Mouse (Mus musculus) stomach, embryonic 14.5 days (tissue): ENCODE measurements around the gene Slit3. TPM values are rescaled to one million over a fixed set of nuclear protein-coding genes. Genes with fewer than 3 reads are reported as not detected.

Experiments
- ATAC-seq: fragments of 200-750 bp; cut with Nextera tagmentation; 2 replicates; pipeline ENCODE4 v1.8.0; 2017; ENCODE audit warnings: low read depth, moderate TSS enrichment; ENCODE audit not compliant: insufficient number of reproducible peaks, insufficient read depth, low FRiP score
- H3K27ac ChIP-seq: fragments of 300-500 bp; sonication (generic); 2 replicates; pipeline ENCODE4 v1.5.1; 2014; ENCODE audit warnings: mild to moderate bottlenecking, low read length, moderate library complexity, mixed read lengths
- H3K27me3 ChIP-seq: fragments of 300-500 bp; sonication (generic); 2 replicates; pipeline ENCODE4 v1.6.1; 2014; ENCODE audit warnings: low read length, control low read depth, mixed read lengths; ENCODE audit not compliant: control insufficient read depth, insufficient read depth
- H3K36me3 ChIP-seq: fragments of 300-500 bp; sonication (generic); 2 replicates; pipeline ENCODE4 v1.6.1; 2014; ENCODE audit warnings: mild to moderate bottlenecking, control low read depth, low read length, moderate library complexity, mixed read lengths; ENCODE audit not compliant: control insufficient read depth, insufficient read depth
- H3K4me1 ChIP-seq: fragments of 300-500 bp; sonication (generic); 2 replicates; pipeline ENCODE4 v1.6.1; 2014; ENCODE audit warnings: low read length, control low read depth, mixed read lengths; ENCODE audit not compliant: control insufficient read depth, insufficient read depth
- H3K4me2 ChIP-seq: fragments of 300-500 bp; sonication (generic); replicated peaks from 2 replicates; pipeline ENCODE4 v1.6.1; 2014; ENCODE audit warnings: low read depth, low read length, control low read depth
- H3K4me3 ChIP-seq: fragments of 300-500 bp; sonication (generic); 2 replicates; pipeline ENCODE4 v1.5.1; 2014; ENCODE audit warnings: low read depth, low read length, control low read depth
- H3K9ac ChIP-seq: fragments of 300-500 bp; sonication (generic); replicated peaks from 2 replicates; pipeline ENCODE4 v1.6.1; 2014; ENCODE audit warnings: low read depth, mild to moderate bottlenecking, control low read depth, low read length, moderate library complexity, mixed read lengths
- H3K9me3 ChIP-seq: fragments of 300-500 bp; sonication (generic); 2 replicates; pipeline ENCODE4 v1.6.1; 2016; ENCODE audit warnings: low read depth, low read length, control low read depth; ENCODE audit not compliant: control insufficient read depth
- WGBS: fragments of 180-500 bp; shearing (Covaris S2); extraction: QIAGEN DNeasy Blood & Tissue Kit; methylation state at CpG from one replicate; pipeline ENCODE4 v1.1.7; 2014; 5-methylcytosine and 5-hydroxymethylcytosine counted together
- polyA plus RNA-seq: library from polyadenylated mRNA; unstranded; fragments of >200 nt; fragmentation: Nextera tagmentation; extraction: Ambion mirVana; gene quantifications from 2 replicates; pipeline ENCODE4 v1.2.1, GENCODE M21; 2014

Slit3 gene
- polyA plus RNA-seq, 1 experiment from 2014 or later = 18.3 TPM

DNA sequence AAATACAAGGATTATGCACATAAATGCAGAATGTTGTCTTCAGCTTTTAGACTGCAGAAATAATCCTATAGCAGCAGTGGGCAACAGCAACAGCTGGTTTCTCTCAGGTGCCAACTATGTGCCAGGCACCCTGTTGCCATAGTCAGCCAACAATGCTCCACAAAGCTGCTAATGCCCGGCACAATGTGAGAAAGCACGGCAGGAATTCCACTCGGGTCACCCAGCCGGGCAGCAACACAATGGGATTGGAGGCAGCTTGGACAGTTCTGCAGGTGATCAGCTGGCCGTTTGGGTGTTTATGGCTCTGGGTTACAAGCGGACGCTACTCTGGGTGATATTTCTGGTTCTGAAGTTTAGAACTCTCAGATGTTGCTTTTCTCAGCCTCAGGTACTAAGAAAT is 248.9 kb downstream of the Slit3 start:
- H3K4me2 ChIP-seq = no peak overlapping the region
- no peak overlapping the region for H3K4me3 ChIP-seq
- H3K9me3 ChIP-seq = peaks cover 4% of the 10 kb centered on the region; the same call in 1 of the 2 replicates
- peaks cover 12% of the 10 kb centered on the region for H3K4me1 ChIP-seq
- 36% methylated on average over 7 of the region's 7 CpGs for WGBS
- no peak overlapping the region for H3K27ac ChIP-seq
- no peak for ATAC-seq
- no peaks in the 10 kb centered on the region; the same call in 1 of the 2 replicates for H3K27me3 ChIP-seq
- no peak overlapping the region for H3K9ac ChIP-seq
- no peaks in the 10 kb centered on the region for H3K36me3 ChIP-seq

DNA sequence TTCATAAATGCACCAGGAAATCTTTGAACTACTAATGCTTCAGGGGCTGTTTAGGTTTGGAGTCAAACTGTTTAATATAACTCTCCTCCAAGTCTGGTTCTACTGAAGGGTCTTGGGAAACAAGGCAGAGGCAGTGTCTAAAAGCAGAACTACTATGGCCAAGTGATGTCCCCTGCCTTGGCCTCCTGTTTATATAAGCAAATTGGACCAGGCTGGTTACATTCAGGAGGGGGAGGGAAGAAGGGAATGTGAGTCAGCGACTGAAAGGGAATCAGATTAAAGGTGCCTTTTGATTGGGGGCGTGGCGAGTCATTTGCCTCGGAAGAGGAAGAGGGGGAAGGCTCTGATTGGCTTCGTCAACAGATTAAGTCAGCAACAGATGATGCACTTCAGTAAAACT is 249.7 kb downstream of the Slit3 start:
- Histone ChIP-seq H3K4me1 (peaks cover 12% of the 10 kb centered on the region), H3K36me3 (no peaks in the 10 kb centered on the region), H3K9me3 (peaks cover 4% of the 10 kb centered on the region; the same call in 1 of the 2 replicates), H3K27me3 (no peaks in the 10 kb centered on the region; the same call in 1 of the 2 replicates), H3K9ac (no peak overlapping the region), H3K4me3 (no peak overlapping the region), H3K4me2 (no peak overlapping the region), H3K27ac (no peak overlapping the region)
- no peak for ATAC-seq
- WGBS = 16% methylated on average over 5 of the region's 5 CpGs

DNA sequence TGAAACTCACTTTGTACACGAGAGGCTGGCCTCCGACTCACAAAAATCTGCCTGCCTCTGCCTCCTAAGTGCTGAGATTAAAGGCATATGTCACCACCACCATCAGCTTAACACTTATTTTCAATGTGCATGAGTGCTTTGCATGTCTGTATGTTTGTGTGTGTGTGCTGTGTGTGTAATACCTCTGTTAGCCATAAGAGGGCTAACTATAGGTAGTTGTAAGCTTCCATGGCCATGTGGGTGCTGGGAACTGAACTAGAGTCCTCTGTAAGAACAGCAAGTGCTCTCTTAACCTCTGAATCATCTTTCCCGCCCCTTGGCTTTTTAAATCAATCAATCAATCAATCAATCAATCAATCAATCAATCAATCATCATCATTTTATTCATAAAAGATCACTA is 251.4 kb downstream of the Slit3 start:
- Histone ChIP-seq H3K9me3 (peaks cover 4% of the 10 kb centered on the region; the same call in 1 of the 2 replicates), H3K27ac (no peak overlapping the region), H3K4me3 (no peak overlapping the region), H3K4me1 (peaks cover 12% of the 10 kb centered on the region), H3K36me3 (no peaks in the 10 kb centered on the region), H3K9ac (no peak overlapping the region), H3K27me3 (no peaks in the 10 kb centered on the region; the same call in 1 of the 2 replicates), H3K4me2 (no peak overlapping the region)
- 92% methylated on average over 3 of the region's 3 CpGs for WGBS
- no peak for ATAC-seq

DNA sequence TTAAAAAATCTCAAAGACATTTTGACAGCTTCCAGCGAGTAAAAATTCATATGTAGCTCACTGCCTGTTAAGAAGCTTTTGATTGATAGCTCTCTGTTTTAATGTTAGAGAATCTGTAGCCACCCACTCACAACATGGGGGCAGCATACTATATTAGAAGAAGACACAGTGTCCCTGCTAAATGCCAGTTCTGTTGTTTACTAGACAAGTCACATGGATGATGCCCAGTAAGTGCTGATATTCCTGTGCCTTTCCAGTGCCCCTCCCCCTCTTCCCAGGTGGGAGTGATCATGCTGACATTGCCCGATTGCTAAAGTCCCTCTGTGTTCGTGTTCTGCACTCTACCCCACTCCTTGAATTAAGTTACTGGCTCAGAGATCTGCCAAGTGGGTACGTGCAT is 254.0 kb downstream of the Slit3 start:
- H3K4me3 ChIP-seq = no peak overlapping the region
- no peak overlapping the region for H3K27ac ChIP-seq
- no peak overlapping the region for H3K4me2 ChIP-seq
- peaks cover 4% of the 10 kb centered on the region; the same call in 1 of the 2 replicates for H3K9me3 ChIP-seq
- H3K27me3 ChIP-seq = no peaks in the 10 kb centered on the region; the same call in 1 of the 2 replicates
- ATAC-seq = no peak
- no peak overlapping the region for H3K9ac ChIP-seq
- H3K4me1 ChIP-seq = peaks cover 9% of the 10 kb centered on the region
- 50% methylated on average over 4 of the region's 4 CpGs for WGBS
- H3K36me3 ChIP-seq = no peaks in the 10 kb centered on the region

DNA sequence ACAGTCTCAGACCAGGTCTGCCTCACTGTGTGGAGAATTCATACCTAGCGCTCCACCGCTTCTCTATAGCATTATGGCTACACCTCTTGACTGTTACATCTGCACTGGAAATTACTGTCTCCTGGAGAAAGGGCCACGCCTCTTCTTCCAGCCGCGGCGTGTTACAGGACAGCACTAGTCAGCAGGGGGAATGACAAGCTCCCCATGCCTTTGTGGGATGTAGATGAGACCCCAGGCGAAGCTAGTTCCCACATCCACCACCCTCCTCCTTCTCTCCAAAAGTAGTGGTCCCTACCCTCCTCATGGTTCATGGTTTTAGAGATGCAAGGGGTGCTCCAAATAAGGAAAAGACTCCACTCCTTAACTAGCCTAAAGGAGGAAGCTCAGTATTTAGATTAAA is 257.8 kb downstream of the Slit3 start:
- no peak overlapping the region for H3K27ac ChIP-seq
- H3K27me3 ChIP-seq = no peaks in the 10 kb centered on the region; the same call in 1 of the 2 replicates
- no peak for ATAC-seq
- 83% methylated on average over 7 of the region's 7 CpGs for WGBS
- no peaks in the 10 kb centered on the region for H3K9me3 ChIP-seq
- H3K4me1 ChIP-seq = no peaks in the 10 kb centered on the region
- no peaks in the 10 kb centered on the region for H3K36me3 ChIP-seq
- H3K9ac ChIP-seq = no peak overlapping the region
- H3K4me3 ChIP-seq = no peak overlapping the region
- H3K4me2 ChIP-seq = peak overlapping the region; percentile 31; the same call in 1 of the 2 replicates

DNA sequence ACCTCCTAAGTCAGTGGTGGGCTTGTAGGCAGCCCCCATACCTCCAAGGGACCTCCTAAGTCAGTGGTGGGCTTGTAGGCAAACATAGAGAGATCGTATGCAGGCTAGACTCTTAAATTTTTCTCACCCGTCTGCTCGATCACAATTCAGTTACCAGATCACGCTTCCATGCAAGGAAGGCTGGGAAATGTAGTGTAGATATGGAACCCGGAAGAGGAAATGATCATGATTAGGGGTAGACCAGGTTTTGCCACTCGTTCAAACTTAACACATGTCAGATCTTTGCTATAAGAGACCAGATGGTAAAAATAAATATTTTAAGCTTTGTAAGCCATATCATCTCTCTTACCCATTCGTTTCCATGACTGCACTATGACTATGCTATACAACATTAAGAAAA is 258.4 kb downstream of the Slit3 start:
- no peak overlapping the region for H3K9ac ChIP-seq
- H3K4me2 ChIP-seq = peak overlapping the region; percentile 31

DNA sequence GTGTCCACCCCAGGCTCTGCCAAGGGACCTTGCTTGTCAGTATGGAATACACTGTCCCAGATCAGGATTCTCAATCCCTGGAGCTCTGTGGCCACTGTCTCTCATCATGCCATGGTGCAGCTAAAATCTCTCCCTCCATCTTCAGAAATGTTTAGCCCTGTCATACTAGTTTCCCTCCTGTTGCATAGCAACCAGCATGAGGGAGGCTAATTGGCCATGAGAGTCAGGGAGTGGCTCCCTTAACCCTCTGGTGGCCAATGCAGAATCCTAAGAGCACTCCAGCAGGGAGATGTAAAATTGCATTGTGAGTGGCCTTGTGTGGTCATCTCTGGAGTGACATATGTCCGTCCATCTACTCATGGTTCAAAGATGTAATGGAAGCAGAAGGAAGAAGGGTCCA is 259.7 kb downstream of the Slit3 start:
- Histone ChIP-seq H3K4me1 (peaks cover 6% of the 10 kb centered on the region; the same call in 1 of the 2 replicates), H3K4me3 (no peak overlapping the region), H3K27me3 (no peaks in the 10 kb centered on the region), H3K36me3 (no peaks in the 10 kb centered on the region), H3K27ac (no peak overlapping the region), H3K4me2 (no peak overlapping the region), H3K9me3 (no peaks in the 10 kb centered on the region), H3K9ac (no peak overlapping the region)
- WGBS = 85% methylated on average over 1 of the region's 1 CpGs
- ATAC-seq = no peak

More for the DNA sequence above, 258.4 kb downstream of the Slit3 start:
- H3K27me3 ChIP-seq = no peaks in the 10 kb centered on the region
- ATAC-seq = no peak
- WGBS = 62% methylated on average over 7 of the region's 7 CpGs
- no peaks in the 10 kb centered on the region for H3K36me3 ChIP-seq
- H3K4me3 ChIP-seq = no peak overlapping the region
- no peak overlapping the region for H3K27ac ChIP-seq
- H3K4me1 ChIP-seq = no peaks in the 10 kb centered on the region
- no peaks in the 10 kb centered on the region for H3K9me3 ChIP-seq

DNA sequence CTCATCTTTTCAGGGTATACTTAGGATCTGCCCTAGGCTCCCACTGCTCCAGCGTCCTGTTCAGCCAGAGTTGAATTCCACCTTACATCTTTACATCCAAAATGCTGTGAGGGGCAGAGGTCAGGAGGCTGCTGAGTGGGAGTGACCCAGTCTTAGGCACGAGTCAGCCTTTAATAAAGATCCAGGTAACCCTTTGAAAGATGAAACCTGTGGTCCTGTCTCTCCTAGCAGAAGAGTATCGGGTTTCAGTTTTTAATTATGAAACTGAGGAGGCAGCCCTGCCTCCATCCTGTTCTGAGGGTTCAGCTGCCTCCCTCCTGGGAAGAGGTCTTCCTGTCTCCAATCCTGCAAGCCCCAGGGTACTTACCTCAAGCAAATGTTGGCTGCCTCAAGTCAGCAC is 264.4 kb downstream of the Slit3 start:
- Histone ChIP-seq H3K4me2 (no peak overlapping the region), H3K4me1 (peaks cover 6% of the 10 kb centered on the region; the same call in 1 of the 2 replicates), H3K9ac (no peak overlapping the region), H3K4me3 (no peak overlapping the region), H3K36me3 (no peaks in the 10 kb centered on the region), H3K27me3 (no peaks in the 10 kb centered on the region), H3K9me3 (no peaks in the 10 kb centered on the region), H3K27ac (no peak overlapping the region)
- ATAC-seq = no peak
- 22% methylated on average over 3 of the region's 3 CpGs for WGBS

DNA sequence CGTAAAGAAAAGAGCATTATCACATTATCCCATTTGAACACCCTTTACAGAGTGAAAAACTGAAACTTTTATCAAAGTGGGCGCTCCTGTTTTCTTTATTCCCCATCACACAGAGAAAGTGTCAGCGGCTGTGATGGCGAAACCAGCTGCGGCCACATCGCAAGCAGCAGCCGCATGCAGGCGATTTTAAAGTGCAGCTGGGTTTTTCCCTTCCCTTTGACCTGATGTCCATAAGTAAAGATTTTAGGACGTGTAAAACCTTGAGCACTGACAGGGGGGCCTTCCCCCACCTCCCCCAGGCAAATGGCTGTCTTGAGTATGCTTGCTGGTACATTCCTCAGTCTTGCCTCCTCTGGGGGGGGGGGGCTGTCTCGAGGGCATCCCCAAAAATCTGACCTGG is 266.8 kb downstream of the Slit3 start:
- ATAC-seq = no peak
- H3K9ac ChIP-seq = no peak overlapping the region
- peaks cover 6% of the 10 kb centered on the region; the same call in 1 of the 2 replicates for H3K4me1 ChIP-seq

More for the DNA sequence above, 266.8 kb downstream of the Slit3 start:
- H3K36me3 ChIP-seq = no peaks in the 10 kb centered on the region
- no peak overlapping the region for H3K4me3 ChIP-seq
- WGBS = 47% methylated on average over 10 of the region's 10 CpGs
- H3K27me3 ChIP-seq = no peaks in the 10 kb centered on the region
- H3K4me2 ChIP-seq = 0 out of 2 replicates have a peak overlapping the region, but pooled peaks have one; percentile 1
- H3K9me3 ChIP-seq = no peaks in the 10 kb centered on the region
- H3K27ac ChIP-seq = no peak overlapping the region
